Mouse (Mus musculus) left cerebral cortex, adult 11 months (tissue): ENCODE measurements around the gene Pacsin1.

Source experiments
- DNase-seq: peaks from one replicate; pipeline ENCODE4 v3.0.0; 2022; ENCODE audit warnings: low spot score

The Pacsin1 gene

GRCm38 (mm10) chr17:27678924-27679813, 23.9 kb downstream of the Pacsin1 start:
- no peak for DNase-seq

GRCm38 (mm10) chr17:27684886-27685549, 29.7 kb downstream of the Pacsin1 start:
- peak; percentile 75 for DNase-seq

- no peak for DNase-seq
Measured at GRCm38 (mm10) chr17:27685550-27685913, 30.2 kb downstream of the Pacsin1 start.

- no peak for DNase-seq
Measured at GRCm38 (mm10) chr17:27686395-27686794, 31.1 kb downstream of the Pacsin1 start.

GRCm38 (mm10) chr17:27690993-27691693, 35.8 kb downstream of the Pacsin1 start:
- no peak for DNase-seq

- DNase-seq, result no peak
Measured at GRCm38 (mm10) chr17:27699641-27700244, 44.4 kb downstream of the Pacsin1 start.

GRCm38 (mm10) chr17:27700812-27701211, 45.5 kb downstream of the Pacsin1 start:
- DNase-seq, result no peak

- DNase-seq, result no peak
Measured at GRCm38 (mm10) chr17:27701856-27702255, 46.5 kb downstream of the Pacsin1 start.

- no peak for DNase-seq
Measured at GRCm38 (mm10) chr17:27702518-27702917, 47.2 kb downstream of the Pacsin1 start.

GRCm38 (mm10) chr17:27703961-27704621, 48.8 kb downstream of the Pacsin1 start:
- DNase-seq, result no peak

GRCm38 (mm10) chr17:27705661-27706060, 50.4 kb downstream of the Pacsin1 start:
- DNase-seq, result no peak

- DNase-seq, result no peak
Measured at GRCm38 (mm10) chr17:27707954-27708661, 52.8 kb downstream of the Pacsin1 start.

GRCm38 (mm10) chr17:27709650-27710049, 54.3 kb downstream of the Pacsin1 start:
- no peak for DNase-seq

- DNase-seq, result no peak
Measured at GRCm38 (mm10) chr17:27712832-27713231, 57.5 kb downstream of the Pacsin1 start.

- DNase-seq, result no peak
Measured at GRCm38 (mm10) chr17:27716804-27717203, 61.5 kb downstream of the Pacsin1 start.

- no peak for DNase-seq
Measured at GRCm38 (mm10) chr17:27718250-27718649, 62.9 kb downstream of the Pacsin1 start.

- no peak for DNase-seq
Measured at GRCm38 (mm10) chr17:27719663-27720062, 64.4 kb downstream of the Pacsin1 start.

- DNase-seq, result no peak
Measured at GRCm38 (mm10) chr17:27720326-27720725, 65.0 kb downstream of the Pacsin1 start.

- DNase-seq, result no peak
Measured at GRCm38 (mm10) chr17:27721125-27721664, 65.9 kb downstream of the Pacsin1 start.

GRCm38 (mm10) chr17:27724327-27724726, 69.0 kb downstream of the Pacsin1 start:
- DNase-seq, result no peak

- no peak for DNase-seq
Measured at GRCm38 (mm10) chr17:27725011-27725410, 69.7 kb downstream of the Pacsin1 start.
